Mouse (Mus musculus) kidney, adult 2 months (tissue): ENCODE results near the gene Cyp4f37.

Experiments
- CTCF ChIP-seq: fragments of 200-500 bp; conservative IDR thresholded peaks from 2 replicates; pipeline ENCODE4 v1.5.1; 2011; ENCODE audit warnings: low read depth, mild to moderate bottlenecking, control low read depth, low read length, moderate library complexity, mixed read lengths; ENCODE audit not compliant: insufficient read depth, insufficient read length
- POLR2A ChIP-seq: fragments of 200-500 bp; IDR thresholded peaks from one replicate; pipeline ENCODE4 v1.6.1; 2011; ENCODE audit warnings: low read depth, low read length, control low read depth

- TF ChIP-seq CTCF (no peak), POLR2A (no peak)
Measured at GRCm38 (mm10) chr17:32610896-32611295, 10.2 kb upstream of the Cyp4f37 start.
